13 mouse cellular contexts compared by ENCODE assay signal in the genomic region with DNA sequence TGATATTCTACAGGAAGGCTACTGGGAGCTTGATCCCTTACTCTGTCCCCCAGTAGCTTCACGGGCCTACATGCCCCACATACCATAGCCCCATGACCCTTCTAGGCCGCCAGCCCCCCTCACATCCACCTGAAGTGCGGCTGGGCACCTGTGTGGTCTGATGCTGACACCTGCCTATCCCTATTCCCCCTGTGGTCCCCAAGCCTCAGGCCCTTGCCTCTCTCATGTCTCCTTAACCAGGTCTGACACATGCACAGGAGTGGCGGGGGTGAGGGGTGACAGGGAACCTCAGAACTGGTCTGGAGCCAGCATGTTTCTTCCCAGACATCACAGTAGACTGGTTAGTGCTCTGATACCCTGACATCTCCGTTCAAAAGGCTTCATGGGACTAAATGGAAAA. TPM values are rescaled to one million over a fixed set of nuclear protein-coding genes. Genes with fewer than 3 reads are reported as not detected.
DNase-seq lines count a peak whose midpoint lies in the region; ATAC-seq and TF ChIP-seq lines count a peak whose summit lies in the region.
"Had no signal": no experiment of that assay in that cellular context is flagged by ENCODE, and none has a peak within 500 bp of the region (broad histone marks: within the 10 kb centered on the region; RNA-seq: fewer than 3 reads in every experiment).

No protein-coding gene starts in this region.

- no peak overlapping the region for H3K4me3 ChIP-seq in neural tube, embryonic 13.5 days
- H3K4me3 ChIP-seq in embryonic facial prominence, embryonic 14.5 days (ENCODE audit: low read depth, low read length) = no peak overlapping the region
- no peak overlapping the region for H3K4me3 ChIP-seq in limb, embryonic 14.5 days (replicated peaks; ENCODE audit: low read length)
- H3K4me3 ChIP-seq: erythroblast, embryonic 14.5 days; layer of hippocampus, adult 2 months had no signal

- DNase-seq in heart, adult 11 months = peak; percentile 91
- no peak for DNase-seq in heart, adult 18-20 months
- DNase-seq in neural tube, embryonic 10.5 days (ENCODE audit: extremely low spot score, low spot score) = no peak
- no peak for DNase-seq in embryonic facial prominence, embryonic 14.5 days (ENCODE audit: low spot score)
- no peak for DNase-seq in limb, embryonic 14.5 days (ENCODE audit: low spot score)
- no peak for DNase-seq in lung, postnatal 25 days (ENCODE audit: low spot score)
- no peak for DNase-seq in adrenal gland, adult 2 months
- DNase-seq: thymus, postnatal 25 days had no signal

- ATAC-seq in neural tube, embryonic 13.5 days (ENCODE audit: low read depth) = no peak
- no peak for ATAC-seq in embryonic facial prominence, embryonic 14.5 days (ENCODE audit: low read depth)
- ATAC-seq in limb, embryonic 14.5 days (ENCODE audit: low FRiP score, low read depth) = no peak
- ATAC-seq: Patski had no signal

- H3K27me3 ChIP-seq in neural tube, embryonic 13.5 days = no peaks in the 10 kb centered on the region
- no peaks in the 10 kb centered on the region for H3K27me3 ChIP-seq in embryonic facial prominence, embryonic 14.5 days (replicated peaks; ENCODE audit: control insufficient read depth, insufficient read depth, low read length)
- no peaks in the 10 kb centered on the region for H3K27me3 ChIP-seq in limb, embryonic 14.5 days (ENCODE audit: control insufficient read depth, insufficient read depth, low read length)
- H3K27me3 ChIP-seq: Patski had no signal

- peaks cover 38% of the 10 kb centered on the region for H3K36me3 ChIP-seq in neural tube, embryonic 13.5 days
- no peaks in the 10 kb centered on the region for H3K36me3 ChIP-seq in embryonic facial prominence, embryonic 14.5 days (ENCODE audit: control insufficient read depth, insufficient read depth, low read length)
- peaks cover 13% of the 10 kb centered on the region; the same call in 1 of the 2 replicates for H3K36me3 ChIP-seq in limb, embryonic 14.5 days (ENCODE audit: control insufficient read depth, insufficient read depth, low read length)

- 0 out of 2 replicates have a peak overlapping the region, but pooled peaks have one; percentile 17 for H3K9ac ChIP-seq in neural tube, embryonic 13.5 days
- no peak overlapping the region for H3K9ac ChIP-seq in embryonic facial prominence, embryonic 14.5 days (ENCODE audit: low read depth, low read length)
- H3K9ac ChIP-seq in limb, embryonic 14.5 days (ENCODE audit: low read depth, low read length, severe bottlenecking) = peak overlapping the region; percentile 16; the same call in 1 of the 2 replicates

- H3K4me1 ChIP-seq in neural tube, embryonic 13.5 days (replicated peaks) = peaks cover 30% of the 10 kb centered on the region
- H3K4me1 ChIP-seq in embryonic facial prominence, embryonic 14.5 days (ENCODE audit: control insufficient read depth, insufficient read depth, low read length) = peaks cover 19% of the 10 kb centered on the region
- peaks cover 32% of the 10 kb centered on the region for H3K4me1 ChIP-seq in limb, embryonic 14.5 days (ENCODE audit: control insufficient read depth, insufficient read depth, low read length)

- 82% methylated on average over 5 of the region's 5 CpGs for WGBS in neural tube, embryonic 13.5 days
- WGBS in embryonic facial prominence, embryonic 14.5 days = 61% methylated on average over 5 of the region's 5 CpGs
- 70% methylated on average over 5 of the region's 5 CpGs for WGBS in limb, embryonic 14.5 days

- 0 out of 2 replicates have a peak overlapping the region, but pooled peaks have one; percentile 28 for H3K27ac ChIP-seq in neural tube, embryonic 13.5 days (replicated peaks)
- H3K27ac ChIP-seq in embryonic facial prominence, embryonic 14.5 days (replicated peaks; ENCODE audit: low read depth, low read length) = peak overlapping the region; percentile 67
- peak overlapping the region; percentile 77 for H3K27ac ChIP-seq in limb, embryonic 14.5 days (replicated peaks; ENCODE audit: low read depth, low read length)
- H3K27ac ChIP-seq: layer of hippocampus, adult 2 months had no signal

- no peaks in the 10 kb centered on the region for H3K9me3 ChIP-seq in neural tube, embryonic 13.5 days
- no peaks in the 10 kb centered on the region for H3K9me3 ChIP-seq in embryonic facial prominence, embryonic 14.5 days (ENCODE audit: control insufficient read depth, low read length)
- no peaks in the 10 kb centered on the region for H3K9me3 ChIP-seq in limb, embryonic 14.5 days (ENCODE audit: control insufficient read depth, low read length)

- no peak for TF ChIP-seq POLR2A in limb, embryonic 14.5 days (IDR thresholded peaks at IDR 0.05; ENCODE audit: borderline replicate concordance, extremely low read depth, insufficient read depth, insufficient read length)

- no peak overlapping the region for H3K4me2 ChIP-seq in neural tube, embryonic 13.5 days
- H3K4me2 ChIP-seq in embryonic facial prominence, embryonic 14.5 days (ENCODE audit: low read depth, low read length) = no peak overlapping the region
- H3K4me2 ChIP-seq in limb, embryonic 14.5 days (replicated peaks; ENCODE audit: low read depth, low read length, severe bottlenecking) = no peak overlapping the region
- H3K4me2 ChIP-seq: heart, embryonic 11.5 days had no signal

RNA-seq across cellular contexts. Expression of gene Acox3, which starts 25.7 kb away (rescaled TPM):
- total RNA-seq in heart, adult 18-20 months (2021) = 10 to 100 TPM; 26.2 to 28.0 TPM
- 14.5 and 18.5 TPM in 2 replicates for polyA plus RNA-seq in neural tube, embryonic 13.5 days (2015; fragmentation: Nextera tagmentation; extraction: Ambion mirVana)
- polyA plus RNA-seq in embryonic facial prominence, embryonic 14.5 days (2014; fragmentation: Nextera tagmentation; extraction: Ambion mirVana) = 11.8 and 13.4 TPM in 2 replicates
- polyA plus RNA-seq in limb, embryonic 14.5 days (2012; rRNA removed) = 31.1 and 31.3 TPM in 2 replicates
- polyA plus RNA-seq in limb, embryonic 14.5 days (2014; fragmentation: Nextera tagmentation; extraction: Ambion mirVana) = 14.2 and 15.0 TPM in 2 replicates
- 10 to 100 TPM; 56.9 to 62.1 TPM for total RNA-seq in adrenal gland, adult 2 months (2021)
- 58.2 and 60.7 TPM in 2 replicates for polyA plus RNA-seq in adrenal gland, adult 2 months (2012; rRNA removed)

RNA-seq across cellular contexts. Expression of gene Trmt44, which starts 33.7 kb away (rescaled TPM):
- 1 to 10 TPM; 2.1 to 2.2 TPM for total RNA-seq in heart, adult 18-20 months (2021)
- 6.2 and 6.8 TPM in 2 replicates for polyA plus RNA-seq in neural tube, embryonic 13.5 days (2015; fragmentation: Nextera tagmentation; extraction: Ambion mirVana)
- 6.6 and 7.1 TPM in 2 replicates for polyA plus RNA-seq in embryonic facial prominence, embryonic 14.5 days (2014; fragmentation: Nextera tagmentation; extraction: Ambion mirVana)
- 7.5 and 8.3 TPM in 2 replicates for polyA plus RNA-seq in limb, embryonic 14.5 days (2012; rRNA removed)
- polyA plus RNA-seq in limb, embryonic 14.5 days (2014; fragmentation: Nextera tagmentation; extraction: Ambion mirVana) = 7.6 and 8.5 TPM in 2 replicates
- 1 to 10 TPM; 4.0 to 6.8 TPM for total RNA-seq in adrenal gland, adult 2 months (2021)
- 4.1 and 5.4 TPM in 2 replicates for polyA plus RNA-seq in adrenal gland, adult 2 months (2012; rRNA removed)
